Mouse (Mus musculus) neural tube, embryonic 14.5 days (tissue): Measurements from ENCODE around the gene Olfr806. TPM values are rescaled to one million over a fixed set of nuclear protein-coding genes. Genes with fewer than 3 reads are reported as not detected.

Source experiments
- ATAC-seq: fragments of 200-750 bp; cut with Nextera tagmentation; 2 replicates; pipeline ENCODE4 v1.8.0; 2017; ENCODE audit warnings: low read depth, mild to moderate bottlenecking, moderate TSS enrichment, moderate library complexity
- H3K27ac ChIP-seq: fragments of 300-500 bp; sonication (generic); 2 replicates; pipeline ENCODE4 v1.5.1; 2014; ENCODE audit warnings: low read depth, mild to moderate bottlenecking, control low read depth, low read length, moderate library complexity, mixed read lengths
- H3K27me3 ChIP-seq: fragments of 300-500 bp; sonication (generic); 2 replicates; pipeline ENCODE4 v1.6.1; 2014; ENCODE audit warnings: low read length; ENCODE audit not compliant: control insufficient read depth, insufficient read depth
- H3K36me3 ChIP-seq: fragments of 300-500 bp; sonication (generic); 2 replicates; pipeline ENCODE4 v1.6.1; 2014; ENCODE audit warnings: low read length, mixed read lengths; ENCODE audit not compliant: control insufficient read depth, insufficient read depth
- H3K4me1 ChIP-seq: fragments of 300-500 bp; sonication (generic); 2 replicates; pipeline ENCODE4 v1.6.1; 2014; ENCODE audit warnings: low read length; ENCODE audit not compliant: control insufficient read depth, insufficient read depth
- H3K4me2 ChIP-seq: fragments of 300-500 bp; sonication (generic); 2 replicates; pipeline ENCODE4 v1.6.1; 2014; ENCODE audit warnings: mild to moderate bottlenecking, low read depth, low read length, control low read depth
- H3K4me3 ChIP-seq: fragments of 300-500 bp; sonication (generic); 2 replicates; pipeline ENCODE4 v1.5.1; 2014; ENCODE audit warnings: low read depth, low read length, control low read depth, mixed read lengths
- H3K9ac ChIP-seq: fragments of 300-500 bp; sonication (generic); replicated peaks from 2 replicates; pipeline ENCODE4 v1.6.1; 2014; ENCODE audit warnings: low read depth, mild to moderate bottlenecking, control low read depth, low read length, mixed read lengths
- H3K9me3 ChIP-seq: fragments of 300-500 bp; sonication (generic); 2 replicates; pipeline ENCODE4 v1.6.1; 2016; ENCODE audit warnings: low read length; ENCODE audit not compliant: control insufficient read depth
- WGBS: fragments of 180-500 bp; shearing (Covaris S2); extraction: QIAGEN DNeasy Blood & Tissue Kit; methylation state at CpG from one replicate; pipeline ENCODE4 v1.1.7; 2014; 5-methylcytosine and 5-hydroxymethylcytosine counted together
- polyA plus RNA-seq: library from polyadenylated mRNA; unstranded; fragments of >200 nt; fragmentation: Nextera tagmentation; extraction: Ambion mirVana; gene quantifications from 2 replicates; pipeline ENCODE4 v1.2.1, GENCODE M21; 2014

Gene Olfr806
- polyA plus RNA-seq = not detected in 2 replicates

DNA sequence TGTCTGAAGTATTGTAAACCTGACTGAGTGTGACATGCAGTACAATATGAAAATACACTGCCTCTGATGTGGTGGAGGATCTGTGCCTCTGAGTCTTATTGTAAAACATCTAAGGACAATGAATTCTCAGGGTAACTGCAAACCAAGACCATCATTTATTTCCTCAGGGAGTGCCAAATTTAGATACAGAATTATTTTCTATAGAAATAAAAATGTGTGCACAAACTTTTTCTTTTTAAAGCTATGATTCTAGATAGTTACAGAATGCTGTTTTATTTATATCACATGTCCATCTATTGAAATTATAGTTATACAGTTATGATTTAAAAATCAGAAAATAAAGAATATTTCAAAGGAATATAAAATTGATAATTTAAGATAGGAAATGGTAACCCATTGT is at the start of gene Olfr806:
Gene Olfr806 (minus strand): TSS at position 101 of the 400 bp plus-strand sequence.
- H3K9ac ChIP-seq = no peak within 1 kb of the TSS
- no peaks in the 10 kb centered on the region for H3K36me3 ChIP-seq
- no peaks in the 10 kb centered on the region for H3K4me1 ChIP-seq
- no peak within 1 kb of the TSS for H3K4me3 ChIP-seq
- ATAC-seq = no peak
- no peak within 1 kb of the TSS for H3K4me2 ChIP-seq
- H3K27ac ChIP-seq = no peak within 1 kb of the TSS
- H3K27me3 ChIP-seq = no peaks in the 10 kb centered on the region
- no peaks in the 10 kb centered on the region for H3K9me3 ChIP-seq

DNA sequence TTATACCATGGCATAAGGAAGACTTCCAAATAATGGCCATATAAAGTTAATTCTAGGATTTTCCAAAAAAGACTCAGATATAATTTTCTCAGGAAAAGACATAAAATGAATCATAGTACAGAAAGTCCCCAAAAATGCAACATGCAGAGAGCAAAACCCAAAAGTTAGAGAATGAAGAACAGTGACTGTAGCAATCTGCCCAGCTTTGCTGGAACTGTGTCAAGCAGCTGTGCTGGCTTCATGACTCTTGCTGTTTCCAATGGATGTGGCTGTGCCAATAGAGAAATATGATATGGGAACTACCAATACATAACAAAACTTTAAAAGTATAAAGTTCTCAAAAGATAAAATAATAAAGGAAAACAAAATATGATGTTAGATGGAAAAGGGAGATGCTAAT is 36.4 kb upstream of the Olfr806 start:
- H3K9me3 ChIP-seq = no peaks in the 10 kb centered on the region
- H3K27ac ChIP-seq = no peak overlapping the region
- no peaks in the 10 kb centered on the region for H3K4me1 ChIP-seq
- no peaks in the 10 kb centered on the region for H3K36me3 ChIP-seq
- H3K4me2 ChIP-seq = no peak overlapping the region
- no peaks in the 10 kb centered on the region for H3K27me3 ChIP-seq
- no peak overlapping the region for H3K9ac ChIP-seq
- ATAC-seq = no peak
- H3K4me3 ChIP-seq = no peak overlapping the region

DNA sequence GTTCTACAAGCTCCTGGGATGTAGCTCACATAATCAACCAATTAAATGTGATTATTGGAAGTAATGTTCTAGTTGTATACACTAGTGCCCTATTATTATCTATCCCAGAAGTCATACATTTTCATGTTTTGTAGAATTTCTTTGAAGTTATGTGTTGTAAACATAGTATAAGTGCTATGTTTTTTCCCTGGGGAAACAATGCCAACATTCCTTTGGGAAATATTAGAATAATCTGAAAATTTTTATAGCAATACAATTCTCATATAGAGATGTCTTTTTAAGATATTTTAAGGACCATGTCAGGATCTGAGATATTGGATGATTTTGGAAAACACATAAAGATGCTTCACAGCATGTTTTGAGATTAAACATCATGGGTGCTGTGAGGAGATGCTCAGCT is 32.6 kb upstream of the Olfr806 start, which contains the start of gene Olfr809:
Gene Olfr809 (plus strand): TSS at position 301 of the 400 bp plus-strand sequence.
- no peaks in the 10 kb centered on the region for H3K36me3 ChIP-seq
- no peak for ATAC-seq
- H3K4me3 ChIP-seq = no peak within 1 kb of the TSS
- H3K27me3 ChIP-seq = no peaks in the 10 kb centered on the region
- H3K4me1 ChIP-seq = no peaks in the 10 kb centered on the region
- H3K4me2 ChIP-seq = no peak within 1 kb of the TSS
- H3K9ac ChIP-seq = no peak within 1 kb of the TSS
- no peaks in the 10 kb centered on the region for H3K9me3 ChIP-seq
- no peak within 1 kb of the TSS for H3K27ac ChIP-seq

DNA sequence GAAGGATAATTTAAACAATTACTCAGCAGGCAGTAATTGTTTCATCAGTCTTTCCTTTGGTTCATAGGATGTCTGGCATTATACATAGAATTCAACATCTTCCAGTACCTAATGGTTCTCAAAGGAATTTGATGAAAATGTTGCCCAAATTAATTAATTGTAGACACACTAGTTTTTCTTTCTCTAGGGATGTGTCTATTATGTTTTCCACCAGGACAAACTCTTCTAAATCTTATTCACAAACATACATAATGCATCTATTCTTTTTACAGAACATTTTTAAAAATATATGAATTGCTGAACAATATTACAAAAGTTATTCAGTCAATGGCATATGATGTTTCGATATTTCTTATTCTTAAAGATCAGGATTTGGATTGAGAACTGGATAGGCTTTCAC is 23.5 kb upstream of the Olfr806 start, which contains the start of gene Olfr808:
Gene Olfr808 (plus strand): TSS at position 301 of the 400 bp plus-strand sequence.
- Histone ChIP-seq H3K4me1 (no peaks in the 10 kb centered on the region), H3K9me3 (no peaks in the 10 kb centered on the region), H3K27ac (no peak within 1 kb of the TSS), H3K4me2 (no peak within 1 kb of the TSS), H3K9ac (no peak within 1 kb of the TSS), H3K27me3 (no peaks in the 10 kb centered on the region), H3K4me3 (no peak within 1 kb of the TSS), H3K36me3 (no peaks in the 10 kb centered on the region)
- no peak for ATAC-seq
- WGBS = 97% methylated on average over 1 of the region's 1 CpGs

DNA sequence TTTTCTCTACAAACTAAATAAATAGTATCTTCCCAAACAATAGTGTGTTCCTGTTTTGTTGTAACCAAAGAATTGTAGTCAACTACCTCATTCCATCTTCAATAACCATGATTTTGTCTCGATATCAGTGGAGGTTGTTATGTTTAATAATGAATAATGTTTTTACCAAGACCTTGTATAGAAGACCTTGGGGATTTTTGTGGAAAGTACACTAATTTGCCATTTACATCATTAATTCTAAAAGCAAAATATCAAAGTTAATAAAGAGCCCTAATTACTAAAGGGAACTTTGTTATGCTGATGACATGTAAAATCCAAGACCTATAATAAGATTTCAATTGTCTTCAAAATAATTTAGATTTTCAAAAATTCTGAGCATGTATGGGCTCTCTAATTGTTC is 16.0 kb upstream of the Olfr806 start, which contains the start of gene Olfr807:
Gene Olfr807 (minus strand): TSS at position 101 of the 400 bp plus-strand sequence.
- Histone ChIP-seq H3K36me3 (no peaks in the 10 kb centered on the region), H3K27ac (no peak within 1 kb of the TSS), H3K9ac (no peak within 1 kb of the TSS), H3K4me1 (no peaks in the 10 kb centered on the region), H3K4me3 (no peak within 1 kb of the TSS), H3K9me3 (no peaks in the 10 kb centered on the region), H3K4me2 (no peak within 1 kb of the TSS), H3K27me3 (no peaks in the 10 kb centered on the region)
- no peak for ATAC-seq
- 92% methylated on average over 1 of the region's 1 CpGs for WGBS

DNA sequence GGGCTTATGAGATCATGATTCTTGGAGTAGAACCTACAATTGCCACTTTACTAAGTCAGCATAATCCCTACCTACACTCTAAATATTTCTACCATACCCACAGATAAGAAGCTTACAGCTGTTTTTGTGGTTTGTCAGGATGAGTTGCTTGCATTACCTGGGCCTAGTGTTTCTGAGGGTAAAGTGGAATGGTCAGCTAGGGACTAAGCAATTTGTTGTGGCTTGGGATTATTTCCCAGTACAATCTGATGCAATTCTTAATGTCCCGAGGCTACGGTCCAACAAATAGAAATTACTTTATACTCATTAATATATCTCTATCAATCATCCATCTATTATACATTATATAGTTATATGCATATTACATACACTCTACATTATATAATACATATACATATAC is 12.4 kb downstream of the Olfr806 start, which contains the start of gene Olfr805:
Gene Olfr805 (minus strand): TSS at position 101 of the 400 bp plus-strand sequence.
- Histone ChIP-seq H3K27me3 (no peaks in the 10 kb centered on the region), H3K27ac (no peak within 1 kb of the TSS), H3K9ac (no peak within 1 kb of the TSS), H3K4me2 (no peak within 1 kb of the TSS), H3K9me3 (no peaks in the 10 kb centered on the region), H3K4me3 (no peak within 1 kb of the TSS), H3K4me1 (no peaks in the 10 kb centered on the region), H3K36me3 (no peaks in the 10 kb centered on the region)
- 87% methylated on average over 2 of the region's 2 CpGs for WGBS
- no peak for ATAC-seq

DNA sequence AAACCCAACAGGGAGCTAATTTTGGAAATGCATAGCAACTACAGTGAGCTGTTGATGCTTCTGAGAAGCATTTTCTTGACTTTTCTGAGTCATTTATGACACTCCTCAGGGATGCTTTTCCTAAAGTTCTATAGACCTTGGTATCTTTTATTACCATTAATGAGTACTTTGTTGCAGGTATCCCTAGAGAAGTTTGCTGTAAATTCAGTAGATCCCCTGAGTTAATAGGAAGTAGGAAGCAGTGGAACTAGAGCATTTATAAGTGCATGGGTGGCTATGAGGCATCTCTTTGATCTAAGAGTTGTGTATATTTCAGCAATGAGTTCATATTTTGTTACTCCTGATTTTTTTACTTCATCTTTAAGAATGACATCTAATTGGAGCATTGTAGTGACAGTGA is 38.8 kb downstream of the Olfr806 start, which contains the start of gene Olfr804:
Gene Olfr804 (plus strand): TSS at position 301 of the 400 bp plus-strand sequence.
- ATAC-seq = no peak

DNA sequence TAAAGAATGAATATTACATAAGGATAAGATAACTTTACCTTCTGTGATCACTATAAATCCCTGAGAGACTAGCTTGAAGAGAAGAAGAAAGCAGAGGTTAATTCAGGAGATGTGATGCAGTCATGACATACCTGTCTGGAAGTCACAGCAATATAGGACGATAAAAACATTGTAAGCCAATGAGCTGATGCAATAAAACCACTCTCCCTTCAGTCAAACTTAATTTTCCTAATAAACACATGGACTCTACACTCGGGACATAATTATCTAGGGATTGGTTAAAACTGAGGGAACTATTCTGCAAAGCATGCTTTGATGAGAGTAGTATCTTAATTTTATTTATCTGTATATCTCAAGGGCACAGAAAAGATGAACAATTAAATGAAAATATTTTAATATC is 47.5 kb downstream of the Olfr806 start, which contains the start of gene Olfr803:
Gene Olfr803 (minus strand): TSS at position 101 of the 400 bp plus-strand sequence.
- 85% methylated on average over 2 of the region's 2 CpGs for WGBS
- Histone ChIP-seq H3K9ac (no peak within 1 kb of the TSS), H3K27ac (no peak within 1 kb of the TSS), H3K27me3 (no peaks in the 10 kb centered on the region), H3K4me2 (no peak within 1 kb of the TSS), H3K36me3 (no peaks in the 10 kb centered on the region), H3K9me3 (no peaks in the 10 kb centered on the region), H3K4me1 (no peaks in the 10 kb centered on the region), H3K4me3 (no peak within 1 kb of the TSS)
- ATAC-seq = no peak

More for the DNA sequence above, 38.8 kb downstream of the Olfr806 start, which contains the start of gene Olfr804:
- H3K27me3 ChIP-seq = no peaks in the 10 kb centered on the region
- no peak within 1 kb of the TSS for H3K4me3 ChIP-seq
- no peaks in the 10 kb centered on the region for H3K4me1 ChIP-seq
- H3K27ac ChIP-seq = no peak within 1 kb of the TSS
- no peak within 1 kb of the TSS for H3K4me2 ChIP-seq
- no peaks in the 10 kb centered on the region for H3K36me3 ChIP-seq
- no peak within 1 kb of the TSS for H3K9ac ChIP-seq
- no peaks in the 10 kb centered on the region for H3K9me3 ChIP-seq

DNA sequence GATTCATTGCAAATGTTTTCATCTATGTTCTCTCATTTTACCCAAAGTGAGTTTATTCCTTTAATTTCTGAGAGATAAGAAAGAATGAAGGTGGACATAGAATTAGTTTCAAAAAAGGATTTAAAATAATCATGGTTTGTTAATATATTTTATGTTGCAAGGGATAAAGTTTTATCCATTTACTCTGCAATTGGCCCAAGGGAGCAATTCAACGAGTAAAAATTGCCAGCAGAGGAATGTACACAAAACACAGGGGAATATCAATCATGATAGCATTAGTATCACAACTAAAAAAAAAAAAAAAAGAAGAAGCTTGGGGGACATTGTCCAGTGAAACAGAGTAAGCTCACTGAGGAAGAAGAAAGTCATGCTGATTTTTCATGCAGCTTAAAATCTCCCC is 53.7 kb downstream of the Olfr806 start, which contains the start of gene Olfr802:
Gene Olfr802 (minus strand): TSS at position 101 of the 400 bp plus-strand sequence.
- H3K27me3 ChIP-seq = no peaks in the 10 kb centered on the region
- H3K27ac ChIP-seq = no peak within 1 kb of the TSS
- 64% methylated on average over 1 of the region's 1 CpGs for WGBS
- no peak for ATAC-seq
- no peaks in the 10 kb centered on the region for H3K9me3 ChIP-seq
- H3K4me3 ChIP-seq = no peak within 1 kb of the TSS
- no peaks in the 10 kb centered on the region for H3K36me3 ChIP-seq
- no peaks in the 10 kb centered on the region for H3K4me1 ChIP-seq
- H3K9ac ChIP-seq = no peak within 1 kb of the TSS
- H3K4me2 ChIP-seq = no peak within 1 kb of the TSS
